Mouse (Mus musculus) cerebellum, postnatal 14 days (tissue): Measurements from ENCODE around the gene Tmem117.

Experiments used
- DNase-seq, 2 experiments: peaks; one replicate each; pipeline ENCODE4 v3.0.0; 2021; ENCODE audit warnings: mixed read lengths in 2 of 2

Gene Tmem117

DNA sequence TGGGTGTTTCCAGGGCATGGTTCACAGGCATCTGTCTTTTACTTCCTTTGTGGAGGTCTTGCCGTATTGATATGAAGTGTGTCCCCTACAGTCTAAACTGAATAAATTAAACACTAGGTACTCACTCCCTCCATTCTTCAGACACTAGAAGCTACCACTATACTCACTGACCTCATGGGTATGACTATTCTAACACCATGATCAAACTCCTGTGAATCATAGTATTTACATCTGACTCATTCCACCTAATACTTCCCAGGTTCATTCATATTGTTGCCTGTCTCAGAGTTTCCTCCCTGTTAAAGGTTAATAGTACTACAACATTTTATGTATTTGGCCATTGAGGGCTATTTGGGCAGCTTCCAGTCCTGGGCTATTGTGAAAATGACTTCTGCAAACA is 274.2 kb downstream of the Tmem117 start:
- DNase-seq: no peak

GRCm38 (mm10) chr15:94904672-94905407 is 275.8 kb downstream of the Tmem117 start:
- no peak for DNase-seq

DNA sequence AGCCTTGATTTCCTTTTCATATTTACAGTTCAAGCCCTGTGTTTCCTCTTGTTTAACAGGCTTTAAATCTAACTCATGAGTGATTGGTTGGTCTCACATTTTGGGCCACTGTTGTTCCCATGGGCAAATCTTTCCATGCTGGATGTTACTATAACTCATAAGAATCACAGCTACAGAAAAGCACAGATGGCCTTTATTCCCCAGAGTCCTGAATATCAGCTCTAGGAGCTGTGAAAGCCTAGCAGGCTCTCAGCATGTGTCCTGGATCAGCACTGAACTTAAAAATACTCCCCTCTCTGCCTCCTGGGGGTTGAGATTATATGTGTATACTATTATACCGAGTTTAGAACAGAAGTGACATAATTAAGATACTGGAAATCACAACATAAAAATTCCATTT is 292.6 kb downstream of the Tmem117 start:
- no peak for DNase-seq

GRCm38 (mm10) chr15:94927986-94928385 is 299.0 kb downstream of the Tmem117 start:
- no peak for DNase-seq

DNA sequence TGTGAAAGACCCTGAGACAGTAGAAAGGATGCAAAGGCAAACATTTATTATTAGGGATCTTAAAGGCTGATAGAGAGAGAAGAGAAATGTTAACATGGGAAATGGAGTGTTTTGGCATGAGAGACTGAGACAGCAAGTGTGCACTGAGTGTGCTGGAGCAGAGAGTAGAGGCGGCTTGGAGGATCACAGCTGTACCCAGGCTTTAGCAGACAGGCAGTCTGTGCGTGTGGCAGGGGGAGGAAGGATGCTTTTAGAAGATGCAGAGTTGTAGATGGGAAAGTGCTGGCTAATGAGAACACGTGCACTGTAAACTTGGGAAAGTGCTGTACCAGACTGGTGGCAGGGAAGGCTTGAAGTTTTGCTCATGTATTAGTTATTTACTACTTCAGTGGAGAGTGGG is 301.7 kb downstream of the Tmem117 start:
- peak in 1 of 2 experiments; percentile 9 for DNase-seq

GRCm38 (mm10) chr15:94933044-94933443 is 304.0 kb downstream of the Tmem117 start:
- peak in 1 of 2 experiments; percentile 18 for DNase-seq

GRCm38 (mm10) chr15:94933480-94933879 is 304.4 kb downstream of the Tmem117 start:
- peak; percentile 44 to 60 for DNase-seq

DNA sequence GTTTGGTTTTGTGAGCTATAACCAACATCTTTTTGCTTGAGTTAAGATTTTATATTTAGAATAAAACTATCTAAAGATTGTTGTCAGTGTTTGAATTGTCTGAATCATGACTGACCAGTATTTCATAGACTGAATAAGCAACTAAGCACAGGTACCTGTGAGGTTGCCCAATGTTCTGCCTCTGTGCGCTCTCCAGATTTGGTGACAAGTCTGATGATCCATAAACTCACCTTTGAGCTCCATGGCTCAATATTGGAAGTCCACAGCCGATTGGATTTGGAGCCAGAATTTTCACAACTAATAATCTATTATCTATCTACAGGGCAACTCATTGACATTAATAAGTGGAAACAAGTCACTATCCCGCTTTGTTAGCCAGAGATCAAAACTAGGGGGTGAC is 312.9 kb downstream of the Tmem117 start:
- no peak for DNase-seq

- DNase-seq: no peak
Observed at GRCm38 (mm10) chr15:94942465-94942864, 313.4 kb downstream of the Tmem117 start.

- no peak for DNase-seq
Observed at GRCm38 (mm10) chr15:94943891-94944290, 314.9 kb downstream of the Tmem117 start.

- no peak for DNase-seq
Observed at GRCm38 (mm10) chr15:94951382-94952048, 322.5 kb downstream of the Tmem117 start.

DNA sequence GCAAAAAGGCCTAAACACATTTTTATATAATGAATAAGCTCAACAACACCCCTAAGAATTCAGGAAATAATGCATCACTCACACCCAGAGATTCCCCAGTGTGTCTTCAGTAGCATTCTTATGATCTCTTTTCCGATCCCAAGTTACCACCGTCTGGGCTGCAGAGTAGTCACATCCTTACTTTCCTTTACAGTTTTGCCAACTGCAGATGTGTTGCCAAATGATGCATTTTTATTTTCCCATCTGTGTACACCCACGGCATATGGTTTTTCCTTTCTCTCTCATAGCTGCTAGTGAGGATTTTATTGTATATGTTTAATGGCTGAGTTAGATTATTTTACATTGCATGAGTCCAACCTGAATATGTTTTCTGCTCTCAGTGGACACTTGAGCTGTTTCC is 327.7 kb downstream of the Tmem117 start:
- DNase-seq: no peak

GRCm38 (mm10) chr15:94957202-94957601 is 328.2 kb downstream of the Tmem117 start:
- no peak for DNase-seq

GRCm38 (mm10) chr15:94967004-94967403 is 338.0 kb downstream of the Tmem117 start:
- DNase-seq: no peak

- DNase-seq: no peak
Observed at GRCm38 (mm10) chr15:94968403-94969180, 339.6 kb downstream of the Tmem117 start.

DNA sequence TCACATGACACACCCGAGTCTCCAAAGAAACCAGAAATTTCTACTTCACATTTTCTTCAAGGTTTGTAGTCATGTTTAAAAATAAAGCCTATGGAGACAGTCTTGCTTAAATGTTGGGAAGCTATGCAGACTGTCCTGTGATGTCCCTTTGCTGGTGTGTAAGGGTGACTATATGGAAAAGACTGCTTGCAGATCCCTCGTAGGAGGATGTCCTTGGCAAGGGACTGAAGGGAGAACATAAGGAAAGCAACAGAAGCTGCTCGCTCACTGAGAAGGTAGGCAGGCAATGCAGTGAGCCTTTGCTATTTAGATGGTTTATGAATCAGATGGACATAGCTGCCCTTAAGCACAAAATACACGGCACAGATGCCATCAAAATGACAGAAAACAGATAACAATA is 352.8 kb downstream of the Tmem117 start:
- DNase-seq: no peak

GRCm38 (mm10) chr15:94995352-94995751 is 366.3 kb downstream of the Tmem117 start:
- DNase-seq: peak; percentile 60 to 71

- DNase-seq: peak in 1 of 2 experiments; percentile 54
Observed at GRCm38 (mm10) chr15:95005121-95005824, 376.2 kb downstream of the Tmem117 start.

DNA sequence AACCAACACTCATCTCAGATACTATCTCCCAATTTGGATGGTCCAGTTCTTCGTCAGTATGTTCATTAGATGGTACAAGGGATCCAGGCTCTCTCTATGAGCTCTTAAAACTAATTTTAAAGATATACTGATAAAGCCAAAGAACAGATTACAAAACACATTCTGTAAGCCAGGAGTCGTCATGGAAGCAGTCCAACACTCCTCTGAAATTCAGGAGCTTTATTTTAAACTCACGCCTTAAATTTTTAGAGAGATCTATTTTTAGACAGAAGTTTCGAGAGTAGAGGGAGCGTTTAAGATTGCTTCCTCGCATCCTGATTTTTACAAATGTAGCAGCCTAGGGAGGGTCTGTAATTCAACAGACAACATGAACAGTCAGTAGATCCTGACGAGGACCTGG is 393.2 kb downstream of the Tmem117 start:
- no peak for DNase-seq

DNA sequence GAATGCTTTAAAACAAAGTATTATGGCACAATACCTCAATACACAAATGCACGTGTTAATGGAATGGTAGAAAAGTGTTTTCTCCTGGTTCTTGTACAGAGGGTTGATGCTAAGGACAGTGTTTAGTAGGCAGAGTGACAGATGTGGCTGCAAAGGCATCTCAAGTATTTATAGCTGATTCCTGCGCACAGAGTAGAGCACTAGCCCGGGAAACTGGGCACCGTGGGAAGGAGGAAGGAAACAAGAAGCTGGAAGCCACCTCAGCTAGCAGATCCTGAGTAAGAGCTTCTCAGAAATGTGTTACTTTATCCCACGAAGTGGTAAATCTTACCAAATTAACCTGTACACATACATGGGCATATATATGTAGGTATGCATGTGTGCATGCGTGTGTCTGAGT is 395.4 kb downstream of the Tmem117 start:
- DNase-seq: no peak

DNA sequence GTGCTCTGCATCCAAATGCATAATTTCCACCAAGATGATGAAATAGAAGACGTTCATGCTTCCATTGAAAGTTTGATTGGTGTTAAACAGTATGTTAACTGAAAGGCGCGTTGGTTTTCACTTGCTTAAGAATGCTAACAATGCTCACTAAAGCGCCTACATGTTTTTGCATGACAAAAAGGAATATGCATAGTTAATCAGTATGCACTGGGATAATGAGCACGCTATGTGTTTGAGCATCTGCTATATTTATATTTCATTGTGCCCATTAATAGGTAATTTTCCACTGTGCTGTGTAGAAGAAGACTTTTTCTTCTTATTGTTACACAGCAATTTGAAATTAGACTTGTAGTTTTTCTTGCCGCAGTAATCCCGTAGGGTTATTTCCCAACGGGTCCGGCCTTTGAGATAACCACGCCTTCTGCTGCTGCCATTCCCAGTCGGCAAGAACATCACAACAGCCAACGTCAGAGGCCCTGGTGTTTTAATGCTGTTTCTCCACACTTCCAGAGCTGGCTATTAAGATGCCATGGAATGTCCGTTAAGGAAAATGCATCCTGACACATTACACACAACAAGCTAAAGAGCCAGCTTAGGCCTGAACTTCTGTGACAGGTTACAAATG is 399.9 kb downstream of the Tmem117 start:
- no peak for DNase-seq

DNA sequence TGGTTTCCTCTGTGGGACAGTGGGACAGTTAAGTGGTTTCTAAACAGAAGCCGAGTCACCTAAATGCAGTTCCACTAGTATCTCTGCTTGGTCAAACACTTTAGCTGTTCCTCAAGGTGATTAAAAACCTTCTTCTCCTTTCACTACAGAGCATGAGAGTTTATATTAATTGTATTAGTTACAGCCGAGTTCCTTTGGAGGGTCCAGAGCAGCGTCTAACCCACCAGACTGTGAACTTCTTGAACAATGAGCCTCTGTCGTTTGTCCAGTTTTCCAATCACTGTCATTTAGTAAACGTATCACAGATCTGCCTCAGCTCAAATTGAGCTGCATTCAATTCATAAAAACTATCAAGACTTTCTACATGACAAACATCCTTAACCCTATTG is 400.4 kb downstream of the Tmem117 start:
- DNase-seq: no peak

DNA sequence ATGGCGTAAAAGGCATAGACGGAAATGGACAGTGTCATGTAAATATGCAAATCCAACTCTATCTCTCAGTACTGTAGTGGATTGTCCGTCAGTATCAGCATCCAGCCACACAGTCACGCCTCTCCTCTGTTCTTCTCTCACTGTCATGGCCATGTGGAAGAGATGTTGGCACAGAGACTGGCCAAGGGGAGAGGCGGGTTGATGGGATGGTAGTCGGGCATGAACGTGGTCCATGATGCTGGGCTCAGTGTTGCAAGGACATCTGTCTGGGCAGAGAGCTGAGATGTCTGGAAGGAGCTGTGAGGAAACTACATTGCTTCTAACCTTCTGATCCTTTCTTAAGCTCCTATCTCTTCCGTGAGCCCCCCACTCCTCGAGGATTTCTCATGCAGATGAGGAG is 413.4 kb downstream of the Tmem117 start:
- peak; percentile 44 for DNase-seq
